11 mouse cellular contexts compared by ENCODE assay signal in genomic region chr8:10921439-10922191, GRCm38 (mm10).
A peak's percentile ranks its signal among the peaks of the same experiment; 100 is the strongest.
DNase-seq lines count a peak whose midpoint lies in the region; ATAC-seq and TF ChIP-seq lines count a peak whose summit lies in the region.
"Had no signal": no experiment of that assay in that cellular context is flagged by ENCODE, and none has a peak within 500 bp of the region (broad histone marks: within the 10 kb centered on the region; RNA-seq: fewer than 3 reads in every experiment).

No protein-coding gene starts in this region.

- no peaks in the 10 kb centered on the region for H3K9me3 ChIP-seq in hindbrain, embryonic 15.5 days
- H3K9me3 ChIP-seq in neural tube, embryonic 12.5 days = no peaks in the 10 kb centered on the region

- peak overlapping the region; percentile 67 for H3K27ac ChIP-seq in layer of hippocampus, adult 2 months
- H3K27ac ChIP-seq in hindbrain, embryonic 15.5 days (replicated peaks) = peak overlapping the region; percentile 42; the same call in 1 of the 2 replicates
- H3K27ac ChIP-seq in neural tube, embryonic 12.5 days = no peak overlapping the region

- WGBS in hindbrain, embryonic 15.5 days = 19% methylated on average over 11 of the region's 11 CpGs
- WGBS in neural tube, embryonic 12.5 days = 13% methylated on average over 11 of the region's 11 CpGs

- ATAC-seq in hindbrain, embryonic 15.5 days (ENCODE audit: low FRiP score, low read depth) = 0 out of 2 replicates have a peak, but pooled peaks have one; percentile 49
- peak; percentile 31; the same call in 1 of the 2 replicates for ATAC-seq in neural tube, embryonic 12.5 days (ENCODE audit: low FRiP score, low read depth)
- no peak for ATAC-seq in monocyte, adult 5-6 weeks (replicated peaks; ENCODE audit: insufficient number of reproducible peaks, low FRiP score, low TSS enrichment, poor library complexity, severe bottlenecking)

- no peak for DNase-seq in layer of hippocampus, adult 2 months (ENCODE audit: low spot score in 2 of 2)
- DNase-seq in layer of hippocampus, adult 9-11 months = no peak
- peak; percentile 68 for DNase-seq in embryo, embryonic 9.5 days (ENCODE audit: extremely low spot score)
- DNase-seq in thymus, postnatal 25 days = no peak
- DNase-seq in MN1 (ENCODE audit: low spot score) = no peak
- DNase-seq: cerebellum, postnatal 25 days; kidney, adult 11 months; lung, postnatal 36 days had no signal

- H3K9ac ChIP-seq in hindbrain, embryonic 15.5 days = 0 out of 2 replicates have a peak overlapping the region, but pooled peaks have one; percentile 3
- no peak overlapping the region for H3K9ac ChIP-seq in neural tube, embryonic 12.5 days

- no peak for TF ChIP-seq CTCF in layer of hippocampus, adult 2 months (conservative IDR thresholded peaks at IDR 0.05)

- peaks cover 10% of the 10 kb centered on the region for H3K27me3 ChIP-seq in hindbrain, embryonic 15.5 days
- peaks cover 3% of the 10 kb centered on the region for H3K27me3 ChIP-seq in neural tube, embryonic 12.5 days (replicated peaks)

- H3K4me2 ChIP-seq in hindbrain, embryonic 15.5 days = no peak overlapping the region
- H3K4me2 ChIP-seq in neural tube, embryonic 12.5 days (replicated peaks) = 0 out of 2 replicates have a peak overlapping the region, but pooled peaks have one; percentile 12

- peaks cover 56% of the 10 kb centered on the region for H3K4me1 ChIP-seq in hindbrain, embryonic 15.5 days (replicated peaks)
- H3K4me1 ChIP-seq in neural tube, embryonic 12.5 days = peaks cover 59% of the 10 kb centered on the region

- no peaks in the 10 kb centered on the region for H3K36me3 ChIP-seq in hindbrain, embryonic 15.5 days
- H3K36me3 ChIP-seq in neural tube, embryonic 12.5 days = no peaks in the 10 kb centered on the region

- H3K4me3 ChIP-seq in layer of hippocampus, adult 2 months = no peak overlapping the region
- no peak overlapping the region for H3K4me3 ChIP-seq in hindbrain, embryonic 15.5 days
- H3K4me3 ChIP-seq in neural tube, embryonic 12.5 days = no peak overlapping the region
